Mouse (Mus musculus): ENCODE data around the gene Tex28. TPM values are rescaled to one million over a fixed set of nuclear protein-coding genes. Genes with fewer than 3 reads are reported as not detected.

The Tex28 gene
- polyA plus RNA-seq (2012; rRNA removed), result not detected in 2 replicates

DNA sequence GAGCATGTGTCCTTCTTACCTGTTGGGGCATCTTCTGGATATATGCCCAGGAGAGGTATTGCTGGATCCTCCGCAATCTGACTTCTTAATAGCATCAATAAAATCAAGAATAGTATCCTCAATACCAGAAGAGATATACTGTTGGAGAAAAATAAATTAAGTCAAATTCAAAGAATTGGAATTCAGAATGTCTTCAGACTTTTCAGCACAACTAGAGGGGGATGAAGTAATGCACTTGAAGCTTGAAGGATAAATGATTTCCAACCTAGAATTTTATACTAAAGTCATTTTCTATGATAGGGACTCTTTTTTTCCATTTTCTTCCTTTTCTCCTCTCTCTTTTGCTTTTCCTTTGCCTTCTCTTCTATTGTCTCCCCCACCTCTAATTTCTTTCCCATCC, at the start of gene Tex28:
Gene Tex28, minus strand, starts transcription at position 101 of the 400 bp plus-strand sequence.

DNA sequence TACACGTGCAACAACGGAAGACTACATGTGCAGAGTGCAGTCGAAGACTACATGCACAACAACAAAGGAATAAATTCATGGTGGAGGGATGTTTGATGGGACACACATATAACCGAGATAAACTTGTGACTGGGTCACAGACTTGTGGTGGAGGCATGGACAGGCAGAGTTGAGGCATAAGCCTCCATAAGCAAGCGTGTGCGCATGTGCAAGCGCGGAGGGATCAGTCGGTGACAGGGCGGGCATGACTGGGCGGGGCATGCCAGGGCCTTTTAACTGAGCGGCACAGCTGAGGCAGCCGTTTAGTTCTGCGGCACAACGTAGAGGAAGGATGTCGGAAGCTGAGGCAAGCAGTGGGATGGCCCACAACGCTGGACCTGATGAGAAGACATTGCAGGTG, 9.3 kb upstream of the Tex28 start, which contains the start of gene Tktl1:
Gene Tktl1, plus strand, starts transcription at position 301 of the 400 bp plus-strand sequence.

DNA sequence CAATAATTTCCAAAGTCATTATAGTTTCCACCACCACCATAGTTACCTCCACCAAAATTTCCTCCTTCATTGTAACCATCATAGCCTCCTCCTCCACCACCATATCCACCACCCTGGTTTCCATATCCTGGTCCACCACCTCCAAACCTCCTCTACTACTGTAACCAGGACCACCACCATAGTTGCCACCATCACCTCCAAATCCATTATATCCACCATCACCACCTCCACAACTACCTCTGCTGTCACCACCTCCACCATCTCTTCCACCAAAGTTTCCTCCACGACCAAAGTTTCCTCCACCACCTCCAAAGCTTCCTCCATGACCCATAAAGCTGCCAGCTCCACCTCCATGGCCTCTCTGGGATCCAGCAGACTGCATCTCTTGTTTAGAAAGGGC, 32.4 kb downstream of the Tex28 start, which contains the start of gene Mecp2:
Gene Mecp2, minus strand, starts transcription at position 101 of the 400 bp plus-strand sequence.

DNA sequence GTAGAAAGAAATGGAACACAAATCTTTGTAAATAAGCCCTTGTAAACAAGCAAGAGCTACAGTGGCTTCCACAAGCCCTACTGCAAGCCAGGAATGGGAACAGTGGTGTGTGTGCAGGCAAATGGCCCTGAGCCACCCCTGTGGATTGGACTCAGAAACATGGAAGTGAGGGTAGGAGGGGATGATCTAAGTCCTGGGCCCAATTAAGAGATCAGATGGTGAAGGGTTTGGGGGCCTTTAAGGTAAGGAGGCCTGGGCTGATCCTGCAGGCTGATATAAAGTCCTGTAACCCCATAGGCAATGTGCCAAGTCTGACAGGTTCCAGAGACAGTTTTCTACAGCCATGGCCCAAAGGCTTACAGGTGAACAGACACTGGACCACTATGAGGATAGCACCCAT, 40.5 kb downstream of the Tex28 start, which contains the start of gene Opn1mw:
Gene Opn1mw, plus strand, starts transcription at position 301 of the 400 bp plus-strand sequence.

Other genes starting within 250 kb of the Tex28 start
- 6.2 and 7.8 TPM in 2 replicates for gene Arhgap4, start 246.0 kb downstream of the Tex28 start, polyA plus RNA-seq (2012; rRNA removed)
- 69.3 and 74.4 TPM in 2 replicates for gene Naa10, start 245.9 kb downstream of the Tex28 start, polyA plus RNA-seq (2012; rRNA removed)
- 10.4 and 11.1 TPM in 2 replicates for gene Renbp, start 237.0 kb downstream of the Tex28 start, polyA plus RNA-seq (2012; rRNA removed)
- 25.5 and 32.4 TPM in 2 replicates for gene Hcfc1, start 201.5 kb downstream of the Tex28 start, polyA plus RNA-seq (2012; rRNA removed)
- gene Irak1, start 143.9 kb downstream of the Tex28 start, polyA plus RNA-seq (2012; rRNA removed), result 20.0 and 22.1 TPM in 2 replicates
- not detected in 2 replicates for gene Opn1mw, start 40.4 kb downstream of the Tex28 start, polyA plus RNA-seq (2012; rRNA removed)
- gene Mecp2, start 32.5 kb downstream of the Tex28 start, polyA plus RNA-seq (2012; rRNA removed), result 3.7 and 4.0 TPM in 2 replicates
- not detected in 2 replicates for gene Tktl1, start 9.4 kb upstream of the Tex28 start, polyA plus RNA-seq (2012; rRNA removed)
- 62.6 and 67.5 TPM in 2 replicates for gene Flna, start 82.0 kb upstream of the Tex28 start, polyA plus RNA-seq (2012; rRNA removed)
- gene Emd, start 86.8 kb upstream of the Tex28 start, polyA plus RNA-seq (2012; rRNA removed), result 24.7 and 30.3 TPM in 2 replicates
- 1,179 and 1,434 TPM in 2 replicates for gene Rpl10, start 103.0 kb upstream of the Tex28 start, polyA plus RNA-seq (2012; rRNA removed)
- gene Taz, start 114.1 kb upstream of the Tex28 start, polyA plus RNA-seq (2012; rRNA removed), result 18.0 and 20.9 TPM in 2 replicates
- gene Dnase1l1, start 114.5 kb upstream of the Tex28 start, polyA plus RNA-seq (2012; rRNA removed), result 21.8 and 24.2 TPM in 2 replicates
- gene Atp6ap1, start 129.3 kb upstream of the Tex28 start, polyA plus RNA-seq (2012; rRNA removed), result 58.9 and 70.1 TPM in 2 replicates
- gene Gdi1, start 137.2 kb upstream of the Tex28 start, polyA plus RNA-seq (2012; rRNA removed), result 101 and 102 TPM in 2 replicates
- gene Fam50a, start 145.2 kb upstream of the Tex28 start, polyA plus RNA-seq (2012; rRNA removed), result 22.3 and 24.1 TPM in 2 replicates
- 2.8 and 2.9 TPM in 2 replicates for gene Plxna3, start 161.2 kb upstream of the Tex28 start, polyA plus RNA-seq (2012; rRNA removed)
- gene Lage3, start 185.8 kb upstream of the Tex28 start, polyA plus RNA-seq (2012; rRNA removed), result 43.3 and 50.5 TPM in 2 replicates
- gene Ubl4a, start 205.4 kb upstream of the Tex28 start, polyA plus RNA-seq (2012; rRNA removed), result 18.2 and 19.7 TPM in 2 replicates
- 3.6 and 4.8 TPM in 2 replicates for gene Slc10a3, start 205.5 kb upstream of the Tex28 start, polyA plus RNA-seq (2012; rRNA removed)
- gene Fam3a, start 225.4 kb upstream of the Tex28 start, polyA plus RNA-seq (2012; rRNA removed), result 5.9 and 7.1 TPM in 2 replicates
- 12.9 and 13.4 TPM in 2 replicates for gene Ikbkg, start 225.5 kb upstream of the Tex28 start, polyA plus RNA-seq (2012; rRNA removed)

Data from liver, embryonic 14 days (tissue).